ENCODE assay signal across 10 mouse cellular contexts in the genomic region with DNA sequence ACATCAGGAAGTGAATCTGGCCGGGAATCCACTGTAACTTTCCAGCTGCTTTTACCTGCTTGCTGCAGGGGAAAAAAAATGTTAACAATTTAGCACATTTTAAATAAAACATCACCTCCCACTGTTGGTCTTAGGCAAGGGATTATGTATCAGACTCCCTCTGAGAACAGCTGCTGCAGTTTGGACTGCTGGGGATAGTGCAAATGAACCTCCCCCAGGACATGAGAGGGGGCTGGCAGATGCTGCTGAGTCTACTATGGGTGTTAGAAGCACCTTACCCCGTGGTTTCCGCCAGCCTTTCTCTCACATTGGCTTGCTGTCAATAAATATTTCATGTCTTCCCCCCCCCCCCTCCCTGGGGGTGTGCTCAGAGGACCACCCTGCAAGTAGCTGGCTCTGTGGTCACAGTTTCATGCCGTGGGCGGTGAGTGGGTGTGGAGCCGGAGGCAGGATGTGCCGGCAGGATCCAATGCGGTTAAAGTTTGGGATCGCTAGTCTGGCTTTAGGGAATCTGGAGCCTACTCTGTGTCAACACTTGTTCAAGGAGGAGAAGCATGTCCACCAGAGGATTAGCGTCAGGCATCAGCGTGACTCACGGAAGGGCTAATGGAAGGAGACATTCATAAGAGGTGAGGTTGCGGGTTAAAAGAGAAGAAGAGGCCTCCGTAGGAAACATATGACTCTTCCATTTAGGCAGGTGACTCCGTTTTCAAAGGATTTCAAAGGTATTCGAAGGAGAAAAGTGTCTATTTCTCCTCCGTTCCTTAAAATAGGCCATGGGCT. TPM values are rescaled to one million over a fixed set of nuclear protein-coding genes. Genes with fewer than 3 reads are reported as not detected.
DNase-seq lines count a peak whose midpoint lies in the region; ATAC-seq and TF ChIP-seq lines count a peak whose summit lies in the region.
"Had no signal": no experiment of that assay in that cellular context is flagged by ENCODE, and none has a peak within 500 bp of the region (broad histone marks: within the 10 kb centered on the region; RNA-seq: fewer than 3 reads in every experiment).

No protein-coding gene starts in this region.

- H3K36me3 ChIP-seq in hindbrain, embryonic 11.5 days (ENCODE audit: control insufficient read depth, insufficient read depth, low read length) = no peaks in the 10 kb centered on the region
- H3K36me3 ChIP-seq in hindbrain, embryonic 10.5 days = no peaks in the 10 kb centered on the region
- no peaks in the 10 kb centered on the region for H3K36me3 ChIP-seq in heart, postnatal 0 days (replicated peaks; ENCODE audit: control insufficient read depth, insufficient read depth, low read length)
- no peaks in the 10 kb centered on the region for H3K36me3 ChIP-seq in neural tube, embryonic 12.5 days
- H3K36me3 ChIP-seq: G1E had no signal

- no peak for ATAC-seq in hindbrain, embryonic 11.5 days (ENCODE audit: low FRiP score)
- ATAC-seq in heart, postnatal 0 days (ENCODE audit: insufficient read depth, low read depth) = no peak
- 0 out of 2 replicates have a peak, but pooled peaks have one; percentile 21 for ATAC-seq in neural tube, embryonic 12.5 days (ENCODE audit: low FRiP score, low read depth)

- H3K9me3 ChIP-seq in hindbrain, embryonic 11.5 days (ENCODE audit: control insufficient read depth, low read length) = no peaks in the 10 kb centered on the region
- H3K9me3 ChIP-seq in hindbrain, embryonic 10.5 days = no peaks in the 10 kb centered on the region
- no peaks in the 10 kb centered on the region for H3K9me3 ChIP-seq in heart, postnatal 0 days (replicated peaks; ENCODE audit: control insufficient read depth, low read length)
- H3K9me3 ChIP-seq in neural tube, embryonic 12.5 days = no peaks in the 10 kb centered on the region

- H3K4me2 ChIP-seq in hindbrain, embryonic 11.5 days (replicated peaks; ENCODE audit: low read depth, low read length) = no peak overlapping the region
- 0 out of 2 replicates have a peak overlapping the region, but pooled peaks have one; percentile 13 for H3K4me2 ChIP-seq in heart, postnatal 0 days (ENCODE audit: low read depth, low read length)
- H3K4me2 ChIP-seq in neural tube, embryonic 12.5 days (replicated peaks) = 0 out of 2 replicates have a peak overlapping the region, but pooled peaks have one; percentile 17

- no peaks in the 10 kb centered on the region for H3K27me3 ChIP-seq in hindbrain, embryonic 11.5 days (ENCODE audit: control insufficient read depth, insufficient read depth, low read length)
- H3K27me3 ChIP-seq in hindbrain, embryonic 10.5 days (ENCODE audit: insufficient read depth, poor library complexity, severe bottlenecking) = peaks cover 16% of the 10 kb centered on the region
- 0 out of 2 replicates have a peak, but pooled peaks cover 3% of the 10 kb centered on the region for H3K27me3 ChIP-seq in heart, postnatal 0 days (ENCODE audit: control insufficient read depth, insufficient read depth, low read length)
- H3K27me3 ChIP-seq in neural tube, embryonic 12.5 days (replicated peaks) = no peaks in the 10 kb centered on the region

- WGBS in hindbrain, embryonic 11.5 days = 36% methylated on average over 17 of the region's 17 CpGs
- WGBS in hindbrain, embryonic 10.5 days = 36% methylated on average over 17 of the region's 17 CpGs
- WGBS in heart, postnatal 0 days = 20% methylated on average over 17 of the region's 17 CpGs
- WGBS in neural tube, embryonic 12.5 days = 44% methylated on average over 17 of the region's 17 CpGs

- no peak overlapping the region for H3K4me3 ChIP-seq in hindbrain, embryonic 11.5 days (ENCODE audit: low read depth, low read length)
- no peak overlapping the region for H3K4me3 ChIP-seq in hindbrain, embryonic 10.5 days
- no peak overlapping the region for H3K4me3 ChIP-seq in heart, postnatal 0 days (ENCODE audit: low read depth, low read length)
- no peak overlapping the region for H3K4me3 ChIP-seq in neural tube, embryonic 12.5 days

- no peaks in the 10 kb centered on the region for H3K4me1 ChIP-seq in hindbrain, embryonic 11.5 days (replicated peaks; ENCODE audit: control insufficient read depth, insufficient read depth, low read length)
- peaks cover 13% of the 10 kb centered on the region for H3K4me1 ChIP-seq in hindbrain, embryonic 10.5 days (replicated peaks)
- no peaks in the 10 kb centered on the region for H3K4me1 ChIP-seq in heart, postnatal 0 days (ENCODE audit: control insufficient read depth, insufficient read depth)
- peaks cover 7% of the 10 kb centered on the region; the same call in 1 of the 2 replicates for H3K4me1 ChIP-seq in neural tube, embryonic 12.5 days

- no peak overlapping the region for H3K9ac ChIP-seq in hindbrain, embryonic 11.5 days (ENCODE audit: low read depth, low read length)
- no peak overlapping the region for H3K9ac ChIP-seq in heart, postnatal 0 days (replicated peaks; ENCODE audit: low read depth, low read length)
- no peak overlapping the region for H3K9ac ChIP-seq in neural tube, embryonic 12.5 days

- no peak overlapping the region for H3K27ac ChIP-seq in hindbrain, embryonic 11.5 days (ENCODE audit: low read depth, low read length)
- H3K27ac ChIP-seq in hindbrain, embryonic 10.5 days = no peak overlapping the region
- H3K27ac ChIP-seq in heart, postnatal 0 days (ENCODE audit: low read depth) = no peak overlapping the region
- no peak overlapping the region for H3K27ac ChIP-seq in neural tube, embryonic 12.5 days

- TF ChIP-seq EP300 in heart, postnatal 0 days (IDR thresholded peaks at IDR 0.05; ENCODE audit: low read depth) = no peak

- peak; percentile 15 for DNase-seq in hindbrain, embryonic 11.5 days (ENCODE audit: low spot score)
- no peak for DNase-seq in hindbrain, embryonic 10.5 days (ENCODE audit: low spot score)
- peak; percentile 17 for DNase-seq in lung, postnatal 10 days
- no peak for DNase-seq in lung, postnatal 14 days
- no peak for DNase-seq in heart, postnatal 0 days (ENCODE audit: low spot score)
- DNase-seq in urinary bladder, postnatal 25 days (ENCODE audit: low spot score) = no peak
- DNase-seq in layer of hippocampus, postnatal 36 days = no peak

- no peak for TF ChIP-seq CTCF in heart, postnatal 0 days (IDR thresholded peaks at IDR 0.05; ENCODE audit: low read depth)

RNA-seq across cellular contexts. Expression of a gene that starts 29.9 kb away (rescaled TPM):
- 0.76 and 1.5 TPM in 2 replicates for polyA plus RNA-seq in hindbrain, embryonic 11.5 days (2014; fragmentation: Nextera tagmentation; extraction: Ambion mirVana)
- 0.29 and 0.31 TPM in 2 replicates for polyA plus RNA-seq in hindbrain, embryonic 10.5 days (2016; fragmentation: Nextera tagmentation; extraction: Ambion mirVana)
- not detected in 2 replicates for total RNA-seq in heart, postnatal 0 days (2014; rRNA removed; ENCODE audit: low replicate concordance)
- polyA plus RNA-seq in heart, postnatal 0 days (2015; fragmentation: Nextera tagmentation; extraction: Ambion mirVana) = 0.16 TPM in 1 of 2 replicates, not detected in the other
- 1.5 and 1.7 TPM in 2 replicates for polyA plus RNA-seq in neural tube, embryonic 12.5 days (2016; fragmentation: Nextera tagmentation; extraction: Ambion mirVana)
- total RNA-seq in layer of hippocampus, postnatal 36 days (2021) = 1 to 10 TPM; 4.3 to 5.6 TPM
- total RNA-seq: G1E; monocyte, adult 5-6 weeks had no signal
- polyA plus RNA-seq: G1E had no signal

RNA-seq across cellular contexts. Expression of a gene that starts 45.2 kb away (rescaled TPM):
- 1.1 and 2.2 TPM in 2 replicates for polyA plus RNA-seq in hindbrain, embryonic 11.5 days (2014; fragmentation: Nextera tagmentation; extraction: Ambion mirVana)
- polyA plus RNA-seq in hindbrain, embryonic 10.5 days (2016; fragmentation: Nextera tagmentation; extraction: Ambion mirVana) = 0.51 and 2.2 TPM in 2 replicates
- total RNA-seq in heart, postnatal 0 days (2014; rRNA removed; ENCODE audit: low replicate concordance) = 0.50 TPM in 1 of 2 replicates, not detected in the other
- 0.20 and 0.38 TPM in 2 replicates for polyA plus RNA-seq in heart, postnatal 0 days (2015; fragmentation: Nextera tagmentation; extraction: Ambion mirVana)
- 0.53 and 0.59 TPM in 2 replicates for polyA plus RNA-seq in neural tube, embryonic 12.5 days (2016; fragmentation: Nextera tagmentation; extraction: Ambion mirVana)
- total RNA-seq in layer of hippocampus, postnatal 36 days (2021) = under 1 TPM in 1 of 2 experiments, not detected in 1; 0.70 TPM
- total RNA-seq: G1E; monocyte, adult 5-6 weeks had no signal
- polyA plus RNA-seq: G1E had no signal

Comparison
In these comparisons a context has a peak if more than half of its experiments do, and no peak if none do; other contexts are left out.
1. DNase-seq: peak in hindbrain, embryonic 11.5 days (single experiment) and lung, postnatal 10 days (single experiment); none in hindbrain, embryonic 10.5 days (single experiment), lung, postnatal 14 days (single experiment), heart, postnatal 0 days (single experiment), urinary bladder, postnatal 25 days (single experiment) and layer of hippocampus, postnatal 36 days (0 of 2).